Mouse (Mus musculus) embryonic fibroblast, embryonic 13.5 days (primary cell): Measurements from ENCODE around the gene Nectin2.

Experiments
- CTCF ChIP-seq: IDR thresholded peaks from 2 replicates; pipeline ENCODE4 v1.5.1; 2011; ENCODE audit warnings: mild to moderate bottlenecking, control low read depth, low read length, moderate library complexity, borderline replicate concordance; ENCODE audit not compliant: insufficient read depth
- POLR2A ChIP-seq: IDR thresholded peaks from 2 replicates; pipeline ENCODE4 v1.6.1; 2011; ENCODE audit warnings: low read depth, mild to moderate bottlenecking, control low read depth, low read length, moderate library complexity

DNA sequence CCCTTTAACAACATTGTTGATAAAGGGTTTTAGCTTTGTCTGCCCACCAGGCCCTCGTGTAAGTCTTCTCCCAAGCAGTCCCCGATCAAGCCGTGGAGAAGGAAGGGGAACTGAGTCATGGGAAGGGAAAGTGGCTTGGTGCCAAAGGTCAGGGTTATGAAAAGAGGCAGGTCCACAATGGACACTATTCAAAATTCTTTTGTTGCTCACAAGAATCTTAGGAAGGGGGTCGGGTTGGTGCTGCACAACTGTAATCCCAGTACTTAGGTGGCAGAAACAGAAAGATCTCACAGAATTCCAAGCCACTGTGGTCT lies 744 bp upstream of the Nectin2 start:
- TF ChIP-seq POLR2A (no peak), CTCF (no peak)
